Mouse (Mus musculus) kidney, embryonic 16.5 days (tissue): ENCODE measurements around the gene Ptpre. TPM values are rescaled to one million over a fixed set of nuclear protein-coding genes. Genes with fewer than 3 reads are reported as not detected.
A peak's percentile ranks its signal among the peaks of the same experiment; 100 is the strongest.

Experiments
- ATAC-seq: fragments of 200-750 bp; cut with Nextera tagmentation; 2 replicates; pipeline ENCODE4 v1.8.0; 2017; ENCODE audit warnings: moderate TSS enrichment; ENCODE audit not compliant: low FRiP score, low TSS enrichment
- H3K27ac ChIP-seq: fragments of 300-500 bp; sonication (generic); 2 replicates; pipeline ENCODE4 v1.5.1; 2014; ENCODE audit warnings: low read length
- H3K27me3 ChIP-seq: fragments of 300-500 bp; sonication (generic); 2 replicates; pipeline ENCODE4 v1.6.1; 2014; ENCODE audit warnings: low read length, control low read depth, mixed read lengths; ENCODE audit not compliant: insufficient read depth
- H3K36me3 ChIP-seq: fragments of 300-500 bp; sonication (generic); 2 replicates; pipeline ENCODE4 v1.6.1; 2014; ENCODE audit warnings: low read length, control low read depth, mixed read lengths; ENCODE audit not compliant: insufficient read depth
- H3K4me1 ChIP-seq: fragments of 300-500 bp; sonication (generic); 2 replicates; pipeline ENCODE4 v1.6.1; 2014; ENCODE audit warnings: low read length, control low read depth, mixed read lengths; ENCODE audit not compliant: insufficient read depth
- H3K4me2 ChIP-seq: fragments of 300-500 bp; sonication (generic); replicated peaks from 2 replicates; pipeline ENCODE4 v1.6.1; 2014; ENCODE audit warnings: low read depth, low read length
- H3K4me3 ChIP-seq: fragments of 300-500 bp; sonication (generic); 2 replicates; pipeline ENCODE4 v1.5.1; 2014; ENCODE audit warnings: mild to moderate bottlenecking, low read length
- H3K9ac ChIP-seq: fragments of 300-500 bp; sonication (generic); replicated peaks from 2 replicates; pipeline ENCODE4 v1.6.1; 2014; ENCODE audit warnings: low read length
- H3K9me3 ChIP-seq: fragments of 300-500 bp; sonication (generic); 2 replicates; pipeline ENCODE4 v1.6.1; 2016; ENCODE audit warnings: low read length, control low read depth
- WGBS: fragments of 180-500 bp; shearing (Covaris S2); extraction: QIAGEN DNeasy Blood & Tissue Kit; methylation state at CpG from one replicate; pipeline ENCODE4 v1.1.7; 2014; 5-methylcytosine and 5-hydroxymethylcytosine counted together
- polyA plus RNA-seq: library from polyadenylated mRNA; unstranded; fragments of >200 nt; fragmentation: Nextera tagmentation; extraction: Ambion mirVana; gene quantifications from 2 replicates; pipeline ENCODE4 v1.2.1, GENCODE M21; 2015

Ptpre gene
- polyA plus RNA-seq, 1 experiment from 2014 or later = 1.3 TPM

- Histone ChIP-seq H3K27ac (no peak overlapping the region), H3K9ac (no peak overlapping the region), H3K27me3 (no peaks in the 10 kb centered on the region), H3K9me3 (no peaks in the 10 kb centered on the region), H3K36me3 (peaks cover 89% of the 10 kb centered on the region), H3K4me3 (no peak overlapping the region), H3K4me1 (no peaks in the 10 kb centered on the region), H3K4me2 (no peak overlapping the region)
- no peak for ATAC-seq
- WGBS = 86% methylated on average over 9 of the region's 9 CpGs
These were observed 166.4 kb downstream of the Ptpre start for GRCm38 (mm10) chr7:135703600-135704148.

- H3K4me2 ChIP-seq = no peak overlapping the region
- no peaks in the 10 kb centered on the region for H3K4me1 ChIP-seq
- peaks cover 88% of the 10 kb centered on the region for H3K36me3 ChIP-seq
- WGBS = 94% methylated on average over 8 of the region's 8 CpGs
- H3K4me3 ChIP-seq = no peak overlapping the region
- ATAC-seq = no peak
- H3K9me3 ChIP-seq = no peaks in the 10 kb centered on the region
- H3K9ac ChIP-seq = no peak overlapping the region
- H3K27ac ChIP-seq = no peak overlapping the region
- H3K27me3 ChIP-seq = no peaks in the 10 kb centered on the region
These were observed 167.0 kb downstream of the Ptpre start for GRCm38 (mm10) chr7:135704251-135704650.

GRCm38 (mm10) chr7:135705083-135705482 is 167.8 kb downstream of the Ptpre start:
- no peak overlapping the region for H3K9ac ChIP-seq
- 96% methylated on average over 1 of the region's 1 CpGs for WGBS
- no peak for ATAC-seq
- H3K9me3 ChIP-seq = no peaks in the 10 kb centered on the region
- no peaks in the 10 kb centered on the region for H3K4me1 ChIP-seq
- H3K4me2 ChIP-seq = no peak overlapping the region
- peaks cover 87% of the 10 kb centered on the region for H3K36me3 ChIP-seq
- H3K27ac ChIP-seq = no peak overlapping the region
- H3K27me3 ChIP-seq = no peaks in the 10 kb centered on the region
- no peak overlapping the region for H3K4me3 ChIP-seq

GRCm38 (mm10) chr7:135705753-135706152 is 168.5 kb downstream of the Ptpre start:
- Histone ChIP-seq H3K4me2 (no peak overlapping the region), H3K9ac (no peak overlapping the region), H3K36me3 (peaks cover 84% of the 10 kb centered on the region), H3K4me3 (no peak overlapping the region), H3K4me1 (no peaks in the 10 kb centered on the region), H3K9me3 (no peaks in the 10 kb centered on the region), H3K27ac (no peak overlapping the region), H3K27me3 (no peaks in the 10 kb centered on the region)
- WGBS = 89% methylated on average over 6 of the region's 6 CpGs
- no peak for ATAC-seq

GRCm38 (mm10) chr7:135710702-135711101 is 173.4 kb downstream of the Ptpre start:
- H3K4me1 ChIP-seq = peaks cover 15% of the 10 kb centered on the region
- no peak overlapping the region for H3K4me2 ChIP-seq
- peaks cover 45% of the 10 kb centered on the region for H3K36me3 ChIP-seq
- no peak overlapping the region for H3K9ac ChIP-seq
- 74% methylated on average over 2 of the region's 2 CpGs for WGBS
- no peaks in the 10 kb centered on the region for H3K9me3 ChIP-seq
- no peaks in the 10 kb centered on the region for H3K27me3 ChIP-seq
- ATAC-seq = no peak
- H3K27ac ChIP-seq = no peak overlapping the region
- H3K4me3 ChIP-seq = no peak overlapping the region

GRCm38 (mm10) chr7:135712534-135712933 is 175.3 kb downstream of the Ptpre start:
- peak overlapping the region; percentile 69 for H3K4me2 ChIP-seq
- ATAC-seq = no peak

GRCm38 (mm10) chr7:135713326-135713725 is 176.0 kb downstream of the Ptpre start:
- 78% methylated on average over 8 of the region's 8 CpGs for WGBS
- Histone ChIP-seq H3K4me1 (peaks cover 19% of the 10 kb centered on the region), H3K4me3 (peak overlapping the region; percentile 5)

More at GRCm38 (mm10) chr7:135712534-135712933, 175.3 kb downstream of the Ptpre start:
- no peak overlapping the region for H3K9ac ChIP-seq
- no peaks in the 10 kb centered on the region for H3K9me3 ChIP-seq
- H3K27me3 ChIP-seq = no peaks in the 10 kb centered on the region
- no peak overlapping the region for H3K27ac ChIP-seq
- 92% methylated on average over 1 of the region's 1 CpGs for WGBS
- peaks cover 28% of the 10 kb centered on the region for H3K36me3 ChIP-seq
- no peak overlapping the region for H3K4me3 ChIP-seq
- peaks cover 19% of the 10 kb centered on the region for H3K4me1 ChIP-seq

GRCm38 (mm10) chr7:135715166-135715565 is 177.9 kb downstream of the Ptpre start:
- Histone ChIP-seq H3K36me3 (peaks cover 7% of the 10 kb centered on the region; the same call in 1 of the 2 replicates), H3K4me2 (peak overlapping the region; percentile 69), H3K27ac (no peak overlapping the region), H3K4me1 (peaks cover 19% of the 10 kb centered on the region), H3K27me3 (no peaks in the 10 kb centered on the region), H3K9me3 (no peaks in the 10 kb centered on the region), H3K4me3 (peak overlapping the region; percentile 97), H3K9ac (peak overlapping the region; percentile 97)
- ATAC-seq = no peak
- under 1% methylated on average over 7 of the region's 7 CpGs for WGBS

More at GRCm38 (mm10) chr7:135713326-135713725, 176.0 kb downstream of the Ptpre start:
- Histone ChIP-seq H3K9ac (no peak overlapping the region), H3K9me3 (no peaks in the 10 kb centered on the region), H3K4me2 (peak overlapping the region; percentile 69), H3K36me3 (peaks cover 22% of the 10 kb centered on the region), H3K27me3 (no peaks in the 10 kb centered on the region), H3K27ac (no peak overlapping the region)
- no peak for ATAC-seq

GRCm38 (mm10) chr7:135715642-135716444 is 178.6 kb downstream of the Ptpre start, which contains the start of gene Mki67:
Gene Mki67 (minus strand): TSS chr7:135716361.
- no peaks in the 10 kb centered on the region for H3K9me3 ChIP-seq
- WGBS = 0% methylated on average over 82 of the region's 82 CpGs
- ATAC-seq = peak; percentile 73

GRCm38 (mm10) chr7:135716445-135716877 is 179.2 kb downstream of the Ptpre start:
- no peaks in the 10 kb centered on the region for H3K27me3 ChIP-seq
- ATAC-seq = peak; percentile 99
- under 1% methylated on average over 27 of the region's 28 CpGs for WGBS
- peak overlapping the region; percentile 97 for H3K4me3 ChIP-seq
- H3K4me2 ChIP-seq = peak overlapping the region; percentile 69
- H3K4me1 ChIP-seq = peaks cover 19% of the 10 kb centered on the region
- no peaks in the 10 kb centered on the region for H3K9me3 ChIP-seq
- H3K27ac ChIP-seq = no peak overlapping the region
- peaks cover 3% of the 10 kb centered on the region; the same call in 1 of the 2 replicates for H3K36me3 ChIP-seq
- H3K9ac ChIP-seq = peak overlapping the region; percentile 97

More at GRCm38 (mm10) chr7:135715642-135716444, 178.6 kb downstream of the Ptpre start, which contains the start of gene Mki67:
- Histone ChIP-seq H3K4me3 (peak within 1 kb of the TSS; percentile 97), H3K9ac (peak within 1 kb of the TSS; percentile 97), H3K27me3 (no peaks in the 10 kb centered on the region), H3K4me2 (peak within 1 kb of the TSS; percentile 69), H3K27ac (peak within 1 kb of the TSS; percentile 78), H3K4me1 (peaks cover 19% of the 10 kb centered on the region), H3K36me3 (peaks cover 3% of the 10 kb centered on the region; the same call in 1 of the 2 replicates)
